In the genomic region with DNA sequence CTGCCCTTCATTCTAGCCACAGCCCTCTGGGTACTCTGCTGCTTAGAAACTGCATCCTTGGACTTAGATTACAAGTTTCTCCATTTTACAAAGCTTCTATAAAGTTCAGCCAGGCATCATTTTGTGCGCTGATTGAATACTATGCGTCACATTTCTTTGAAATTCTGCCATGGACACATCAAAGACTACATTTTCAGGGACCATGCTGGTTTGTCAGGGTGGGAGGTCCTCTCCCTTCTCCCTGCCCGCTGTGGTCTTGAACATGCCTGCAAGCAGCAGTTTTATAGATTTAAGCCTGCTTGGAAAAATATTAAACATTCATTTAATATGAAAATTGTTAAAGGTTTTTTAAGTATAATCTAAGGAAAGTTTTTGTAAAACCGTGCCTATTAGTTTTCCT, we compare ENCODE assay signal across 25 mouse cellular contexts.
"Had no signal": no experiment of that assay in that cellular context is flagged by ENCODE, and none has a peak within 500 bp of the region (broad histone marks: within the 10 kb centered on the region; RNA-seq: fewer than 3 reads in every experiment).

No protein-coding gene starts in this region.

- H3K27ac ChIP-seq: heart, adult 2 months; heart, embryonic 13.5 days; heart, embryonic 15.5 days; hindbrain, embryonic 13.5 days; hindbrain, embryonic 15.5 days; hindbrain, postnatal 0 days; kidney, embryonic 15.5 days; kidney, postnatal 0 days; limb, embryonic 12.5 days; limb, embryonic 15.5 days; liver, embryonic 12.5 days had no signal

- H3K9ac ChIP-seq: heart, embryonic 13.5 days; heart, embryonic 15.5 days; hindbrain, embryonic 13.5 days; hindbrain, embryonic 15.5 days; kidney, embryonic 15.5 days; limb, embryonic 12.5 days; limb, embryonic 15.5 days; liver, embryonic 12.5 days had no signal

- DNase-seq: gastrocnemius, postnatal 14 days; gastrocnemius, postnatal 36 days; heart, adult 11 months; heart, adult 2 months; heart, postnatal 14 days; heart, postnatal 36 days; kidney, adult 11 months; kidney, adult 2 months; kidney, adult 9 months; kidney, postnatal 14 days; kidney, postnatal 36 days; layer of hippocampus, postnatal 36 days; left cerebral cortex, postnatal 4 days had no signal

- H3K4me2 ChIP-seq: heart, embryonic 11.5 days; heart, embryonic 13.5 days; heart, embryonic 15.5 days; hindbrain, embryonic 13.5 days; hindbrain, embryonic 15.5 days; kidney, embryonic 15.5 days; limb, embryonic 12.5 days; limb, embryonic 15.5 days; liver, embryonic 12.5 days had no signal

- H3K4me3 ChIP-seq: heart, adult 2 months; heart, embryonic 13.5 days; heart, embryonic 15.5 days; hindbrain, embryonic 13.5 days; hindbrain, embryonic 15.5 days; kidney, embryonic 15.5 days; limb, embryonic 12.5 days; limb, embryonic 15.5 days; liver, embryonic 12.5 days had no signal

- H3K36me3 ChIP-seq: heart, embryonic 13.5 days; heart, embryonic 15.5 days; hindbrain, embryonic 13.5 days; hindbrain, embryonic 15.5 days; kidney, embryonic 15.5 days; limb, embryonic 12.5 days; limb, embryonic 15.5 days; liver, embryonic 12.5 days had no signal

- H3K4me1 ChIP-seq: heart, embryonic 13.5 days; heart, embryonic 15.5 days; hindbrain, embryonic 13.5 days; hindbrain, embryonic 15.5 days; kidney, embryonic 15.5 days; liver, embryonic 12.5 days had no signal

- ATAC-seq: hindbrain, postnatal 0 days; intestine, embryonic 16.5 days; liver, embryonic 12.5 days had no signal

- H3K9me3 ChIP-seq: heart, embryonic 15.5 days; hindbrain, embryonic 13.5 days; hindbrain, embryonic 15.5 days; kidney, embryonic 15.5 days; limb, embryonic 12.5 days; limb, embryonic 15.5 days; liver, embryonic 12.5 days had no signal

- H3K27me3 ChIP-seq: heart, embryonic 13.5 days; heart, embryonic 15.5 days; hindbrain, embryonic 13.5 days; hindbrain, embryonic 15.5 days; kidney, embryonic 15.5 days; limb, embryonic 12.5 days; limb, embryonic 15.5 days; liver, embryonic 12.5 days had no signal
